Mouse (Mus musculus) stomach, embryonic 15.5 days (tissue): ENCODE measurements at regions not wholly inside any gene's neighbourhood (a gene's known extent, or its start where the extent isn't known, plus 50 kb on each side); places are given as distances from the start of the nearest gene placed in this dataset.

Experiments used
- ATAC-seq: fragments of 200-750 bp; cut with Nextera tagmentation; 2 replicates; pipeline ENCODE4 v1.8.0; 2017; ENCODE audit warnings: low read depth, moderate number of reproducible peaks, moderate TSS enrichment; ENCODE audit not compliant: insufficient read depth, low FRiP score
- H3K27ac ChIP-seq: fragments of 300-500 bp; sonication (generic); 2 replicates; pipeline ENCODE4 v1.5.1; 2015; ENCODE audit warnings: mild to moderate bottlenecking, inconsistent platforms
- H3K27me3 ChIP-seq: fragments of 300-500 bp; sonication (generic); replicated peaks from 2 replicates; pipeline ENCODE4 v1.6.1; 2015; ENCODE audit warnings: inconsistent platforms
- H3K36me3 ChIP-seq: fragments of 300-500 bp; sonication (generic); 2 replicates; pipeline ENCODE4 v1.6.1; 2015; ENCODE audit warnings: inconsistent platforms
- H3K4me1 ChIP-seq: fragments of 300-500 bp; sonication (generic); 2 replicates; pipeline ENCODE4 v1.6.1; 2015; ENCODE audit warnings: inconsistent platforms
- H3K4me2 ChIP-seq: fragments of 300-500 bp; sonication (generic); 2 replicates; pipeline ENCODE4 v1.6.1; 2015; ENCODE audit warnings: mild to moderate bottlenecking, inconsistent platforms
- H3K4me3 ChIP-seq: fragments of 300-500 bp; sonication (generic); replicated peaks from 2 replicates; pipeline ENCODE4 v1.5.1; 2015; ENCODE audit warnings: inconsistent platforms
- H3K9ac ChIP-seq: fragments of 300-500 bp; sonication (generic); 2 replicates; pipeline ENCODE4 v1.6.1; 2015; ENCODE audit warnings: inconsistent platforms
- H3K9me3 ChIP-seq: fragments of 300-500 bp; sonication (generic); 2 replicates; pipeline ENCODE4 v1.6.1; 2016; ENCODE audit warnings: inconsistent platforms
- WGBS: fragments of 180-500 bp; shearing (Covaris S2); methylation state at CpG from one replicate; pipeline ENCODE4 v1.1.7; 2015; 5-methylcytosine and 5-hydroxymethylcytosine counted together

DNA sequence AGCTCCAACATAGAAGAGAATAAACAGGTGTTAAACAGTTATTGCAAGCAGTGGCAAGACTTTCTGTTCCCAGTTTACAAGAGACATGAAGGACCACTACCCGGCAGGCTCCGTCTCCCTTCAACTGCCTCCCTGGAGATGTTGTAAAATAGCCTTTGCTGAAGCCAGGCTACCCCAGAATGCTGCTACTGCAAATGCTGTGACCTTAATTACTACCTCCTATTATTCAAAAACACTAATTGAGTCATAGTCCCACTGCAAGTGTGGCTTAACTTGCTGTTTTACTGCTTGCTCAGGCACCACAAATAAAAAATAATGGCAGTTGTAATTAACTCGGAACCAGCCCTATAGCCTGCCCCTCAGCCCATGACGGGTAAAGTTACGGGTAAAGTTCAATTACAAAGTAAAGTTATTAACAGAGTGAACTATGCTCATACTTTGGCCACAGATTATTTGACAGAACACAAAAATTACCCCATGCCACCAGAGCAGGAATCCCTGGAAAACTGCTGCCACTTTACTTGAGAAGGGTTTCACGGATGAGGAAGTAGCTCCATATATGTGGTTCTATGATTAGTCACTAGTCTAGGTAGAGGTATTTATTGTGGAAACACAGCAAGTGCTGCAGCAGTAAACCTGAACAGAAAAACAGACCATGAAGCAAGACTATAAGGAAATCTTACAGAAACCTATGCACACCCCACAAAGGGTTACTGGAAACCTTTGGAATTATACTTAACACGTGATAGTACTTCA lies 267.6 kb downstream of the Rnf152 start:
- no peak overlapping the region for H3K9ac ChIP-seq
- no peaks in the 10 kb centered on the region for H3K9me3 ChIP-seq
- no peak for ATAC-seq
- no peaks in the 10 kb centered on the region for H3K27me3 ChIP-seq
- 80% methylated on average over 7 of the region's 7 CpGs for WGBS
- no peak overlapping the region for H3K4me3 ChIP-seq
- no peak overlapping the region for H3K27ac ChIP-seq
- H3K4me2 ChIP-seq, result no peak overlapping the region
- H3K4me1 ChIP-seq, result no peaks in the 10 kb centered on the region
- no peaks in the 10 kb centered on the region for H3K36me3 ChIP-seq

GRCm38 (mm10) chr1:105087623-105088022 lies 268.9 kb downstream of the Rnf152 start:
- Histone ChIP-seq H3K4me1 (no peaks in the 10 kb centered on the region), H3K9ac (no peak overlapping the region), H3K27me3 (no peaks in the 10 kb centered on the region), H3K9me3 (no peaks in the 10 kb centered on the region), H3K4me3 (no peak overlapping the region), H3K4me2 (no peak overlapping the region), H3K27ac (no peak overlapping the region), H3K36me3 (no peaks in the 10 kb centered on the region)
- ATAC-seq, result no peak
- 54% methylated on average over 1 of the region's 1 CpGs for WGBS

GRCm38 (mm10) chr1:105084556-105084955 lies 272.0 kb downstream of the Rnf152 start:
- no peak overlapping the region for H3K4me3 ChIP-seq
- no peak for ATAC-seq
- H3K9me3 ChIP-seq, result no peaks in the 10 kb centered on the region
- H3K4me1 ChIP-seq, result no peaks in the 10 kb centered on the region
- no peaks in the 10 kb centered on the region for H3K36me3 ChIP-seq
- WGBS, result 84% methylated on average over 3 of the region's 3 CpGs
- no peaks in the 10 kb centered on the region for H3K27me3 ChIP-seq
- no peak overlapping the region for H3K9ac ChIP-seq
- no peak overlapping the region for H3K4me2 ChIP-seq
- no peak overlapping the region for H3K27ac ChIP-seq

GRCm38 (mm10) chr1:105083551-105084103 lies 272.9 kb downstream of the Rnf152 start:
- H3K4me1 ChIP-seq, result no peaks in the 10 kb centered on the region
- no peak for ATAC-seq
- no peak overlapping the region for H3K27ac ChIP-seq
- H3K4me2 ChIP-seq, result no peak overlapping the region
- H3K27me3 ChIP-seq, result no peaks in the 10 kb centered on the region
- no peak overlapping the region for H3K9ac ChIP-seq
- 87% methylated on average over 6 of the region's 6 CpGs for WGBS
- H3K36me3 ChIP-seq, result no peaks in the 10 kb centered on the region
- H3K9me3 ChIP-seq, result no peaks in the 10 kb centered on the region
- no peak overlapping the region for H3K4me3 ChIP-seq

DNA sequence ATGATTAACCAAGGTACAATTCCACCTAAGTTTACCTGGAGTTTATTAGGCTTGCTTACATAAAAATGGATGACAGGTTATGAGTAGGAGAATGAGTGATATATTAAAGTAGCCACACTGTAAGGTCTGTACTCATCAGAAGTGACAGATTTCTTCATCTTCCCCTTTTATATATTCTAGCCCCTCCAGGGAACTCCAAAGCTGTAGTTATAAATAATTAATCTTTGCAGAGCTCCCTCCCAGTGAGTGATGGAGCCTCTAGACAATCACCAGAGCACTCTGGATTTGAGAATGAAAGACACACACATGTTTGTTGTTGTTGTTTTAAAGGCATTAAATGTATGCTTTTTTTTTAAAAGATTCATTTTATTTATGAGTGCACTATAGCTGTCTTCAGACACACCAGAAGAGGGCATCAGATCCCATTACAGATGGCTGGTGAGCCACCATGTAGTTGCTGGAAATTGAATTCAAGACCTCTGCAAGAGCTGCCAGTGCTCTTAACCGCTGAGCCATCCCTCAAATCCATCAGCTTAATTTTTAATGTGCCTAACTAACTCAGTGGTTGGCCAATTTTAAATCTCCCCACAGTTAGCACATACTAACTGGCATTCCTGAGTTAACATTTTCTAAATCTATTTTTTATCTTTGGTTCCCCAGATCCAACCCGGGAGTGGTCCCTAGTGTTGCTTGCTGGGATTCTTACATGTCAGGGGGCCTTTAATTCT lies 273.5 kb downstream of the Rnf152 start:
- Histone ChIP-seq H3K9me3 (no peaks in the 10 kb centered on the region), H3K27me3 (no peaks in the 10 kb centered on the region), H3K4me2 (no peak overlapping the region), H3K4me1 (no peaks in the 10 kb centered on the region), H3K27ac (no peak overlapping the region), H3K36me3 (no peaks in the 10 kb centered on the region), H3K9ac (no peak overlapping the region), H3K4me3 (no peak overlapping the region)
- no peak for ATAC-seq
- 91% methylated on average over 2 of the region's 2 CpGs for WGBS

DNA sequence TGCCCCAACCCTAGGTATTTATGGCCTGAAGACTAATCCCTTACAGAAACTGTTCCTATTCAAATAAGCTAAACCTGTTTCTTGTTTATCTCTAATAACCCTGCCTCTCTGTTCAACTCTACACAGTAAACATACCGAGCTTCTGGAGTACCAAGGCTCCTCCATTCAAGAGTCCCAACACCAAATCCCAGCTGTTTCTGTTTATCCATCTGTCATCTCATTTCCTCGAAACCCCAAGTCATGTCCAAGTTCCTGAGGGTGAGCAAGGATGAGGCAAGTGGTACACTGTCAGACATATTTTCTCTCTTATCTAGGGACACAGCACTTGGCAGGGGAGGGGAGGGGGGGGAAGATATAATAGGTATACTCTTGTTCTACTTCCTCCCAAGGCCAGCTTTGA lies 274.6 kb downstream of the Rnf152 start:
- H3K9me3 ChIP-seq, result no peaks in the 10 kb centered on the region
- H3K9ac ChIP-seq, result no peak overlapping the region
- no peak for ATAC-seq
- H3K4me3 ChIP-seq, result no peak overlapping the region
- WGBS, result 33% methylated on average over 2 of the region's 2 CpGs
- no peak overlapping the region for H3K4me2 ChIP-seq
- H3K36me3 ChIP-seq, result no peaks in the 10 kb centered on the region
- H3K27me3 ChIP-seq, result no peaks in the 10 kb centered on the region
- no peaks in the 10 kb centered on the region for H3K4me1 ChIP-seq
- no peak overlapping the region for H3K27ac ChIP-seq

DNA sequence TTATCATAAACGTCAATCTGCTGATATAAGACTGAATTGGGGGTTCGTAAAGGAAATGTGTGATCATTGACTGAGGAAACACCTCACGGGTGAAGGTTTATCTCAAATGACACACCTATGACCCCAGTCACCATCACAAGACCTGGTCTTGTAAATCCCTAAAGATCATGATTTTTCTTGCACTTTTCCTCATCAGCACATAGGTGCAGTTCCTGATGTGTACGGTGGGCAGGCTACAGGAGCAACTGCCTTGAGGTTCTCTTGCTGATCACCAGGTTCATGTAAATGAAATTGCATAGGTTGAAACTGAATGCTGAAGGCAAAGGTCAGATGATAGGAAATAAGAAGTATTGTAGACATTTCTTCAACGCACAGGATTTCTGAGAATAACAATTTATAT lies 277.1 kb downstream of the Rnf152 start:
- 63% methylated on average over 5 of the region's 5 CpGs for WGBS
- H3K4me3 ChIP-seq, result no peak overlapping the region
- no peak overlapping the region for H3K9ac ChIP-seq
- H3K27ac ChIP-seq, result no peak overlapping the region
- no peaks in the 10 kb centered on the region for H3K4me1 ChIP-seq
- no peaks in the 10 kb centered on the region for H3K9me3 ChIP-seq
- H3K4me2 ChIP-seq, result no peak overlapping the region
- no peaks in the 10 kb centered on the region for H3K36me3 ChIP-seq
- no peaks in the 10 kb centered on the region for H3K27me3 ChIP-seq
- no peak for ATAC-seq

GRCm38 (mm10) chr1:105075728-105076127 lies 280.8 kb downstream of the Rnf152 start:
- Histone ChIP-seq H3K27ac (no peak overlapping the region), H3K4me3 (no peak overlapping the region), H3K27me3 (no peaks in the 10 kb centered on the region), H3K36me3 (no peaks in the 10 kb centered on the region), H3K9ac (no peak overlapping the region), H3K4me2 (no peak overlapping the region), H3K4me1 (no peaks in the 10 kb centered on the region), H3K9me3 (no peaks in the 10 kb centered on the region)
- WGBS, result 83% methylated on average over 3 of the region's 3 CpGs
- ATAC-seq, result no peak

DNA sequence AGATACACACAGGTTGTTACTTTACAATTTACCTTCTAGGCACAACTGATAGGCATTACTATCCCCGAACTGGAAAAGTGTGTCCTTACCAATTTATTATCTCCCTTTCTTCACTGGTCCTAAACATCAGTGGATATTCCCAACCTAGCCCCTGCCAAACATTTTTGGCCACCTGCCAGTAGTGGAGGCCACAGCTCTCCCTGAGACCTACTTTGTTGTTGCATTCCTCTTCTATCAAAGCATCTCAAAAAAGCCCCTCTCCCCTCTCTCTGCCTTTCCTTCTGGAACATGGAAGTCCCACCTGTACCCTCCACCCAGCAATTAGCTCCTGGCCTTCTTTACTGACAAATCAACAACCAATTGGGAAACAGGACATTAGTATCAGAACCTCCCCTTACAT lies 282.2 kb downstream of the Rnf152 start:
- H3K9me3 ChIP-seq, result no peaks in the 10 kb centered on the region
- 63% methylated on average over 1 of the region's 1 CpGs for WGBS
- no peak overlapping the region for H3K4me3 ChIP-seq
- H3K9ac ChIP-seq, result no peak overlapping the region
- no peak overlapping the region for H3K27ac ChIP-seq
- no peaks in the 10 kb centered on the region for H3K4me1 ChIP-seq
- no peaks in the 10 kb centered on the region for H3K27me3 ChIP-seq
- H3K36me3 ChIP-seq, result no peaks in the 10 kb centered on the region
- ATAC-seq, result no peak
- no peak overlapping the region for H3K4me2 ChIP-seq

- Histone ChIP-seq H3K27ac (no peak overlapping the region), H3K9me3 (no peaks in the 10 kb centered on the region), H3K4me1 (no peaks in the 10 kb centered on the region), H3K9ac (no peak overlapping the region), H3K36me3 (no peaks in the 10 kb centered on the region), H3K4me2 (no peak overlapping the region), H3K27me3 (no peaks in the 10 kb centered on the region), H3K4me3 (no peak overlapping the region)
- 61% methylated on average over 3 of the region's 3 CpGs for WGBS
- ATAC-seq, result no peak
Measured at GRCm38 (mm10) chr1:105070661-105071455, 285.7 kb downstream of the Rnf152 start.

- Histone ChIP-seq H3K9me3 (no peaks in the 10 kb centered on the region), H3K9ac (no peak overlapping the region), H3K4me2 (no peak overlapping the region), H3K36me3 (no peaks in the 10 kb centered on the region), H3K4me3 (no peak overlapping the region), H3K27ac (no peak overlapping the region), H3K27me3 (no peaks in the 10 kb centered on the region), H3K4me1 (no peaks in the 10 kb centered on the region)
- no peak for ATAC-seq
- WGBS, result 70% methylated on average over 4 of the region's 4 CpGs
Measured at GRCm38 (mm10) chr1:105067902-105068301, 288.6 kb downstream of the Rnf152 start.
